Mouse (Mus musculus) limb, embryonic 14.5 days (tissue): ENCODE data around the gene Spag7. TPM values are rescaled to one million over a fixed set of nuclear protein-coding genes. Genes with fewer than 3 reads are reported as not detected.
A peak's percentile ranks its signal among the peaks of the same experiment; 100 is the strongest.

ENCODE experiments used
- ATAC-seq: fragments of 200-750 bp; cut with Nextera tagmentation; 2 replicates; pipeline ENCODE4 v1.8.0; 2017; ENCODE audit warnings: low read depth, moderate number of reproducible peaks, moderate TSS enrichment; ENCODE audit not compliant: low FRiP score
- DNase-seq: peaks from one replicate; pipeline ENCODE4 v3.0.0-alpha.2; 2015; ENCODE audit warnings: low spot score
- H3K27ac ChIP-seq: fragments of 300-500 bp; sonication (generic); replicated peaks from 2 replicates; pipeline ENCODE4 v1.5.1; 2014; ENCODE audit warnings: low read depth, mild to moderate bottlenecking, low read length, moderate library complexity, mixed read lengths
- H3K27me3 ChIP-seq: fragments of 300-500 bp; sonication (generic); 2 replicates; pipeline ENCODE4 v1.6.1; 2014; ENCODE audit warnings: low read length, mixed read lengths; ENCODE audit not compliant: control insufficient read depth, insufficient read depth
- H3K36me3 ChIP-seq: fragments of 300-500 bp; sonication (generic); 2 replicates; pipeline ENCODE4 v1.6.1; 2014; ENCODE audit warnings: mild to moderate bottlenecking, low read length, moderate library complexity, mixed read lengths; ENCODE audit not compliant: control insufficient read depth, insufficient read depth
- H3K4me1 ChIP-seq: fragments of 300-500 bp; sonication (generic); 2 replicates; pipeline ENCODE4 v1.6.1; 2014; ENCODE audit warnings: antibody characterized with exemption, low read length, mixed read lengths; ENCODE audit not compliant: control insufficient read depth, insufficient read depth
- H3K4me2 ChIP-seq: fragments of 300-500 bp; sonication (generic); replicated peaks from 2 replicates; pipeline ENCODE4 v1.6.1; 2014; ENCODE audit warnings: low read depth, mild to moderate bottlenecking, low read length, moderate library complexity; ENCODE audit not compliant: severe bottlenecking
- H3K4me3 ChIP-seq: fragments of 300-500 bp; sonication (generic); replicated peaks from 2 replicates; pipeline ENCODE4 v1.5.1; 2014; ENCODE audit warnings: low read length
- H3K9ac ChIP-seq: fragments of 300-500 bp; sonication (generic); 2 replicates; pipeline ENCODE4 v1.6.1; 2014; ENCODE audit warnings: mild to moderate bottlenecking, low read depth, low read length, moderate library complexity; ENCODE audit not compliant: severe bottlenecking
- H3K9me3 ChIP-seq: fragments of 300-500 bp; sonication (generic); 2 replicates; pipeline ENCODE4 v1.6.1; 2016; ENCODE audit warnings: low read length; ENCODE audit not compliant: control insufficient read depth
- POLR2A ChIP-seq: fragments of 200-500 bp; IDR thresholded peaks from 2 replicates; pipeline ENCODE4 v1.8.0; 2012; ENCODE audit warnings: inconsistent platforms, mild to moderate bottlenecking, moderate library complexity, borderline replicate concordance; ENCODE audit not compliant: insufficient read depth, insufficient read length; ENCODE audit errors: extremely low read depth
- WGBS: fragments of 180-500 bp; shearing (Covaris S2); extraction: QIAGEN DNeasy Blood & Tissue Kit; methylation state at CpG from one replicate; pipeline ENCODE4 v1.1.7; 2014; 5-methylcytosine and 5-hydroxymethylcytosine counted together
- polyA plus RNA-seq, 2 experiments: library from polyadenylated mRNA; depleted of rRNA in 1 of 2; stranded (reverse) in 1 of 2; unstranded in 1 of 2; fragments of >200 nt; fragmentation: Nextera tagmentation in 1 of 2; extraction: Ambion mirVana in 1 of 2; gene quantifications; 2 replicates each; pipeline versions ENCODE4 v1.2.1 to v1.2.3; 2012 to 2014

The Spag7 gene
- polyA plus RNA-seq (2012; rRNA removed), result 63.3 and 93.7 TPM in 2 replicates
- polyA plus RNA-seq (2014; fragmentation: Nextera tagmentation; extraction: Ambion mirVana), result 97.0 and 98.1 TPM in 2 replicates

- peak; percentile 96 for ATAC-seq
- H3K27me3 ChIP-seq, result no peaks in the 10 kb centered on the region
- no peaks in the 10 kb centered on the region for H3K9me3 ChIP-seq
- WGBS, result under 1% methylated on average over 42 of the region's 44 CpGs
- peak; percentile 45; the same call in 1 of the 2 replicates for TF ChIP-seq POLR2A
- peak; percentile 100 for DNase-seq
- H3K27ac ChIP-seq, result peak within 1 kb of the TSS; percentile 97
- H3K4me3 ChIP-seq, result peak within 1 kb of the TSS; percentile 65
- H3K9ac ChIP-seq, result peak within 1 kb of the TSS; percentile 73
- peaks cover 11% of the 10 kb centered on the region for H3K4me1 ChIP-seq
- peaks cover 56% of the 10 kb centered on the region for H3K36me3 ChIP-seq
- H3K4me2 ChIP-seq, result peak within 1 kb of the TSS; percentile 87
These were observed at the start of gene Spag7 for GRCm38 (mm10) chr11:70668771-70669505. TSS of gene Spag7 (minus strand) at chr11:70669416.

GRCm38 (mm10) chr11:70718481-70718880 is 49.3 kb upstream of the Spag7 start:
- Histone ChIP-seq H3K4me3 (no peak overlapping the region), H3K9me3 (no peaks in the 10 kb centered on the region), H3K4me2 (no peak overlapping the region), H3K27me3 (no peaks in the 10 kb centered on the region), H3K36me3 (peaks cover 80% of the 10 kb centered on the region), H3K9ac (no peak overlapping the region), H3K4me1 (no peaks in the 10 kb centered on the region), H3K27ac (no peak overlapping the region)
- DNase-seq, result no peak
- 84% methylated on average over 5 of the region's 5 CpGs for WGBS
- ATAC-seq, result no peak
- no peak for TF ChIP-seq POLR2A

- Histone ChIP-seq H3K4me2 (no peak overlapping the region), H3K9me3 (no peaks in the 10 kb centered on the region), H3K4me3 (no peak overlapping the region), H3K27ac (no peak overlapping the region), H3K36me3 (peaks cover 83% of the 10 kb centered on the region), H3K4me1 (no peaks in the 10 kb centered on the region), H3K9ac (no peak overlapping the region), H3K27me3 (no peaks in the 10 kb centered on the region)
- 90% methylated on average over 6 of the region's 6 CpGs for WGBS
- DNase-seq (no peak), ATAC-seq (no peak)
- no peak for TF ChIP-seq POLR2A
These were observed 46.6 kb upstream of the Spag7 start for GRCm38 (mm10) chr11:70715832-70716231.

- DNase-seq (no peak), ATAC-seq (no peak)
- Histone ChIP-seq H3K4me2 (no peak overlapping the region), H3K27me3 (no peaks in the 10 kb centered on the region), H3K4me1 (no peaks in the 10 kb centered on the region), H3K9me3 (no peaks in the 10 kb centered on the region), H3K4me3 (no peak overlapping the region), H3K36me3 (peaks cover 84% of the 10 kb centered on the region), H3K9ac (no peak overlapping the region), H3K27ac (no peak overlapping the region)
- TF ChIP-seq POLR2A, result no peak
- 84% methylated on average over 6 of the region's 6 CpGs for WGBS
These were observed 44.0 kb upstream of the Spag7 start for GRCm38 (mm10) chr11:70713222-70713621.

- 92% methylated on average over 10 of the region's 10 CpGs for WGBS
- DNase-seq, result no peak
These were observed 41.8 kb upstream of the Spag7 start for GRCm38 (mm10) chr11:70711026-70711425.

More at GRCm38 (mm10) chr11:70711026-70711425, 41.8 kb upstream of the Spag7 start:
- peaks cover 85% of the 10 kb centered on the region for H3K36me3 ChIP-seq
- no peak overlapping the region for H3K4me2 ChIP-seq
- H3K9ac ChIP-seq, result no peak overlapping the region
- no peak for TF ChIP-seq POLR2A
- H3K9me3 ChIP-seq, result no peaks in the 10 kb centered on the region
- H3K4me3 ChIP-seq, result no peak overlapping the region
- ATAC-seq, result no peak
- no peak overlapping the region for H3K27ac ChIP-seq
- no peaks in the 10 kb centered on the region for H3K4me1 ChIP-seq
- H3K27me3 ChIP-seq, result no peaks in the 10 kb centered on the region
